Mouse (Mus musculus): Measurements from ENCODE around the gene Pde8b. TPM values are rescaled to one million over a fixed set of nuclear protein-coding genes. Genes with fewer than 3 reads are reported as not detected.

Pde8b gene
- polyA plus RNA-seq, 1 experiment from 2014 or later: 2.3 TPM

GRCm38 (mm10) chr13:95196106-95196705 is 53.9 kb downstream of the Pde8b start:
- H3K27me3 ChIP-seq (ENCODE audit: control insufficient read depth, insufficient read depth, low read length): no peaks in the 10 kb centered on the region
- no peaks in the 10 kb centered on the region for H3K9me3 ChIP-seq (ENCODE audit: control insufficient read depth, low read length)
- no peak overlapping the region for H3K4me2 ChIP-seq
- H3K9ac ChIP-seq (ENCODE audit: low read length): no peak overlapping the region
- no peak overlapping the region for H3K27ac ChIP-seq (ENCODE audit: low read depth, low read length)
- DNase-seq (ENCODE audit: low spot score, missing footprints) (peak; percentile 68), ATAC-seq (ENCODE audit: low FRiP score) (no peak)
- 56% methylated on average over 7 of the region's 7 CpGs for WGBS
- H3K4me1 ChIP-seq (ENCODE audit: control insufficient read depth, insufficient read depth, low read length): no peaks in the 10 kb centered on the region
- no peak overlapping the region for H3K4me3 ChIP-seq (ENCODE audit: low read depth, low read length)
- H3K36me3 ChIP-seq (ENCODE audit: control insufficient read depth, insufficient read depth, low read length): no peaks in the 10 kb centered on the region

DNA sequence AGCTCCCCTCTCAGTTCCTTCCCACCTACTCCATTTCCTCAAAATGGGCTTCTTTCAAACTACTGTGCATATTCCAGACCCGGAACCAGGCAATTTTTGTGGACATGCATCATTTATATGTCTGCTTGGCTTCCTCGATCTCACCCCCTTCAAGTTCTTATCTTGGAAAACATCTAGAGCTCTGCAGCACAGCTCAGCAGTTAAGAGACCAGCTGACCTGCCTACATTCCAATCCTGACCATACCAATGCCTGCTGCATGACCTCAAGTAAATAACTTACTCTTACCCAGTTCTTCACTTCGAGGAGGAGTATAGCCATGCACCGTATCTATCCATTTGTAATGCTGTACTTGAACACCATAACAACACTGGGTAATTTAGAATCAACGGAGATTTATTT is 58.2 kb downstream of the Pde8b start:
- Histone ChIP-seq H3K9me3 (ENCODE audit: control insufficient read depth, low read length) (no peaks in the 10 kb centered on the region), H3K36me3 (ENCODE audit: control insufficient read depth, insufficient read depth, low read length) (no peaks in the 10 kb centered on the region), H3K4me2 (no peak overlapping the region), H3K4me3 (ENCODE audit: low read depth, low read length) (no peak overlapping the region), H3K4me1 (ENCODE audit: control insufficient read depth, insufficient read depth, low read length) (no peaks in the 10 kb centered on the region), H3K9ac (ENCODE audit: low read length) (no peak overlapping the region), H3K27me3 (ENCODE audit: control insufficient read depth, insufficient read depth, low read length) (no peaks in the 10 kb centered on the region), H3K27ac (ENCODE audit: low read depth, low read length) (no peak overlapping the region)
- DNase-seq (ENCODE audit: low spot score, missing footprints) (peak; percentile 56), ATAC-seq (ENCODE audit: low FRiP score) (no peak)
- WGBS: 88% methylated on average over 5 of the region's 5 CpGs

DNA sequence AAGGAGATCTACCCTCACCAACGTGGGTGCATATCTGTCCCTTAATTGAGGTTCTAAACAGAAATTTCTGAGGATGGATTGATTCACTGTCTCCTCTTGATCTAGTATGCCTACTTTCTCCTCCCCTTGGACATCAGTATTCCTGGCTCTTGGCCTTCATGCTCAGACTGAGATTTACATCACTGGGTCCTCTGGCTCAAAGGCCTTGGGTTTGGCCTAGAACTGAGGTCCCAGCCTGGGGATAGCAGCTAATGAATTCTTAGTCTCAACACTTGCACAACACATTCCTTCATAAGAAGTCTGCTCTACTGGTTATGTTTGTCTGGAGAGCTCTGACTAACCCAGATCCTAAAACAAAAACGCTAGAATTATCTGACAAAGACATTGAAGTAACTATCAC is 61.0 kb downstream of the Pde8b start:
- Histone ChIP-seq H3K27ac (ENCODE audit: low read depth, low read length) (no peak overlapping the region), H3K9me3 (ENCODE audit: control insufficient read depth, low read length) (no peaks in the 10 kb centered on the region), H3K4me1 (ENCODE audit: control insufficient read depth, insufficient read depth, low read length) (peaks cover 4% of the 10 kb centered on the region; the same call in 1 of the 2 replicates), H3K4me2 (no peak overlapping the region), H3K4me3 (ENCODE audit: low read depth, low read length) (no peak overlapping the region), H3K9ac (ENCODE audit: low read length) (no peak overlapping the region), H3K27me3 (ENCODE audit: control insufficient read depth, insufficient read depth, low read length) (no peaks in the 10 kb centered on the region), H3K36me3 (ENCODE audit: control insufficient read depth, insufficient read depth, low read length) (no peaks in the 10 kb centered on the region)
- peak; percentile 33 for DNase-seq (ENCODE audit: low spot score, missing footprints)
- ATAC-seq (ENCODE audit: low FRiP score): no peak
- 87% methylated on average over 2 of the region's 2 CpGs for WGBS

- H3K4me3 ChIP-seq (ENCODE audit: low read depth, low read length): no peak overlapping the region
- peak; percentile 39 for DNase-seq (ENCODE audit: low spot score, missing footprints)
- 91% methylated on average over 5 of the region's 5 CpGs for WGBS
- H3K27ac ChIP-seq (ENCODE audit: low read depth, low read length): no peak overlapping the region
- no peak for ATAC-seq (ENCODE audit: low FRiP score)
- H3K36me3 ChIP-seq (ENCODE audit: control insufficient read depth, insufficient read depth, low read length): no peaks in the 10 kb centered on the region
- no peaks in the 10 kb centered on the region for H3K27me3 ChIP-seq (ENCODE audit: control insufficient read depth, insufficient read depth, low read length)
- no peak overlapping the region for H3K9ac ChIP-seq (ENCODE audit: low read length)
- peaks cover 4% of the 10 kb centered on the region; the same call in 1 of the 2 replicates for H3K4me1 ChIP-seq (ENCODE audit: control insufficient read depth, insufficient read depth, low read length)
- no peaks in the 10 kb centered on the region for H3K9me3 ChIP-seq (ENCODE audit: control insufficient read depth, low read length)
- no peak overlapping the region for H3K4me2 ChIP-seq
Measured at GRCm38 (mm10) chr13:95187153-95187665, 62.9 kb downstream of the Pde8b start.

DNA sequence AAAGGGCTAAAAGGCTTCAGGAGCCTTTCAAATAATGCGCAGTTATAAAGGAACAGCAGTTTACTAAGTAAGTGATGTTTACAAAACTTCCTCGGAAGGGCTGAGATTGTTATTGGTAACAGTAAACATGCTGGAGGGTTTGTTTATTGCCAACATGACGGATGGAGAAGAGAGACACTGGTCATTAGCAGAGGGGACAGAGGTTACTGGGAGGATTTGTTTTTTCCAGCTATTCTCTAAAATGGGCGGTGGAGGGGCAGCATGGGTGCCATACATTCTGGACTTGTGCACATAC is 63.4 kb downstream of the Pde8b start:
- Histone ChIP-seq H3K27me3 (ENCODE audit: control insufficient read depth, insufficient read depth, low read length) (no peaks in the 10 kb centered on the region), H3K36me3 (ENCODE audit: control insufficient read depth, insufficient read depth, low read length) (no peaks in the 10 kb centered on the region), H3K4me2 (no peak overlapping the region), H3K4me3 (ENCODE audit: low read depth, low read length) (no peak overlapping the region), H3K9me3 (ENCODE audit: control insufficient read depth, low read length) (no peaks in the 10 kb centered on the region), H3K4me1 (ENCODE audit: control insufficient read depth, insufficient read depth, low read length) (peaks cover 4% of the 10 kb centered on the region; the same call in 1 of the 2 replicates), H3K9ac (ENCODE audit: low read length) (no peak overlapping the region), H3K27ac (ENCODE audit: low read depth, low read length) (no peak overlapping the region)
- WGBS: 79% methylated on average over 4 of the region's 4 CpGs
- DNase-seq (ENCODE audit: low spot score, missing footprints) (peak; percentile 51), ATAC-seq (ENCODE audit: low FRiP score) (no peak)

GRCm38 (mm10) chr13:95185891-95186740 is 64.0 kb downstream of the Pde8b start:
- Histone ChIP-seq H3K9ac (ENCODE audit: low read length) (no peak overlapping the region), H3K27ac (ENCODE audit: low read depth, low read length) (no peak overlapping the region), H3K36me3 (ENCODE audit: control insufficient read depth, insufficient read depth, low read length) (no peaks in the 10 kb centered on the region), H3K27me3 (ENCODE audit: control insufficient read depth, insufficient read depth, low read length) (no peaks in the 10 kb centered on the region), H3K9me3 (ENCODE audit: control insufficient read depth, low read length) (no peaks in the 10 kb centered on the region), H3K4me1 (ENCODE audit: control insufficient read depth, insufficient read depth, low read length) (peaks cover 4% of the 10 kb centered on the region; the same call in 1 of the 2 replicates), H3K4me2 (no peak overlapping the region), H3K4me3 (ENCODE audit: low read depth, low read length) (no peak overlapping the region)
- DNase-seq (ENCODE audit: low spot score, missing footprints): peak; percentile 17
- WGBS: 54% methylated on average over 10 of the region's 10 CpGs
- no peak for ATAC-seq (ENCODE audit: low FRiP score)

DNA sequence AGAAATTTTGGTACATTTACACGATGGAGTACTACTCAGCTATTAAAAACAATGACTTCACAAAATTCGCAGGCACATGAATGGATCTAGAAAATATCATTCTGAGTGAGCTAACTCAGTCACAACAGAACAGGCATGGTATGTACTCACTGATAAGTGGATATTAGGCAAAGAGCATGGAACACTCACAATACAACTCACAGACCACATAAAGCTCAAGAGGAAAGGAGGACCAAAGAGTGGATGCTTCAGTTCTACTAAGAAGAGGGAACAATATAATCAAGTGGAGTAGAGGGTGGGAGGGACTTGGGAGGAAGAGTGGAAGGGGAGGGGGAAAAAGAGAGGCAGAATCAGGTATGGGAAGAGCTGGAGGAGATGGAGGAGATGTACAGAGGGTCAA is 66.5 kb downstream of the Pde8b start:
- Histone ChIP-seq H3K9ac (ENCODE audit: low read length) (no peak overlapping the region), H3K9me3 (ENCODE audit: control insufficient read depth, low read length) (no peaks in the 10 kb centered on the region), H3K27me3 (ENCODE audit: control insufficient read depth, insufficient read depth, low read length) (no peaks in the 10 kb centered on the region), H3K4me3 (ENCODE audit: low read depth, low read length) (no peak overlapping the region), H3K4me2 (no peak overlapping the region), H3K36me3 (ENCODE audit: control insufficient read depth, insufficient read depth, low read length) (no peaks in the 10 kb centered on the region), H3K4me1 (ENCODE audit: control insufficient read depth, insufficient read depth, low read length) (peaks cover 4% of the 10 kb centered on the region; the same call in 1 of the 2 replicates), H3K27ac (ENCODE audit: low read depth, low read length) (no peak overlapping the region)
- DNase-seq (ENCODE audit: low spot score, missing footprints) (peak; percentile 12), ATAC-seq (ENCODE audit: low FRiP score) (no peak)
- 87% methylated on average over 2 of the region's 2 CpGs for WGBS

DNA sequence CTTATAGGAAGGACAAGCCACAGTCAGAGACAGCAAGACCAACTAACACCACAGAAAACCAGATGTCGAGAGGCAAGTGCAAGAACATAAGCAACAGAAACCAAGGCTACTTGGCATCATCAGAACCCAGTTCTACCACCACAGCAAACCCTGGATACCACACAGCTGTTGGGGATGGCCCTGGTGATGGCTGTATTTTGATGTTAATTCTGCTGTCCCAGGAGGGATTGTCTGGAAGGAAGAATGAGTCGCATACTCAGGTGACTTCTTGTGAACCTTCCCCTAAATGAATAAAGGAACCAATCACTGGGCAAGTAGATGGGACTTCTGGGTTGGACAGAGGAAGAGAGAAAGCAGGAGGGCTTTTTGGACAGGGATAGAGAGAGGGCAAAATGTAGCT is 69.9 kb downstream of the Pde8b start:
- no peak for DNase-seq (ENCODE audit: low spot score, missing footprints)
- WGBS: 87% methylated on average over 2 of the region's 2 CpGs
- Histone ChIP-seq H3K9ac (ENCODE audit: low read length) (no peak overlapping the region), H3K4me2 (no peak overlapping the region), H3K27me3 (ENCODE audit: control insufficient read depth, insufficient read depth, low read length) (no peaks in the 10 kb centered on the region), H3K4me3 (ENCODE audit: low read depth, low read length) (no peak overlapping the region), H3K9me3 (ENCODE audit: control insufficient read depth, low read length) (no peaks in the 10 kb centered on the region), H3K36me3 (ENCODE audit: control insufficient read depth, insufficient read depth, low read length) (no peaks in the 10 kb centered on the region), H3K4me1 (ENCODE audit: control insufficient read depth, insufficient read depth, low read length) (no peaks in the 10 kb centered on the region), H3K27ac (ENCODE audit: low read depth, low read length) (no peak overlapping the region)
- no peak for ATAC-seq (ENCODE audit: low FRiP score)

- no peaks in the 10 kb centered on the region for H3K9me3 ChIP-seq (ENCODE audit: control insufficient read depth, low read length)
- DNase-seq (ENCODE audit: low spot score, missing footprints) (peak; percentile 69), ATAC-seq (ENCODE audit: low FRiP score) (no peak)
- no peak overlapping the region for H3K4me3 ChIP-seq (ENCODE audit: low read depth, low read length)
- no peaks in the 10 kb centered on the region for H3K27me3 ChIP-seq (ENCODE audit: control insufficient read depth, insufficient read depth, low read length)
- H3K4me1 ChIP-seq (ENCODE audit: control insufficient read depth, insufficient read depth, low read length): no peaks in the 10 kb centered on the region
- H3K27ac ChIP-seq (ENCODE audit: low read depth, low read length): no peak overlapping the region
- no peak overlapping the region for H3K9ac ChIP-seq (ENCODE audit: low read length)
- H3K36me3 ChIP-seq (ENCODE audit: control insufficient read depth, insufficient read depth, low read length): no peaks in the 10 kb centered on the region
- H3K4me2 ChIP-seq: no peak overlapping the region
- 76% methylated on average over 9 of the region's 9 CpGs for WGBS
Measured at GRCm38 (mm10) chr13:95177326-95177725, 72.8 kb downstream of the Pde8b start.

Data from midbrain, embryonic 11.5 days (tissue).